Comparison of ENCODE assay signal across 7 mouse cellular contexts in genomic region chr6:114577319-114577718, GRCm38 (mm10).
DNase-seq lines count a peak whose midpoint lies in the region; ATAC-seq and TF ChIP-seq lines count a peak whose summit lies in the region.
"Not testable (repeated sequence)": the region's sequence is repeated elsewhere in the genome, so short reads cannot be mapped to it uniquely, and the experiment has no call there.

No protein-coding gene starts in this region.

- H3K4me3 ChIP-seq in forebrain, embryonic 14.5 days (ENCODE audit: low read depth, low read length); heart, postnatal 0 days (ENCODE audit: low read depth, low read length); neural tube, embryonic 11.5 days (ENCODE audit: low read depth, low read length): not testable (repeated sequence)

- H3K4me2 ChIP-seq in forebrain, embryonic 14.5 days (ENCODE audit: low read length); heart, postnatal 0 days (ENCODE audit: low read depth, low read length); neural tube, embryonic 11.5 days (ENCODE audit: low read depth): not testable (repeated sequence)

- H3K27me3 ChIP-seq in forebrain, embryonic 14.5 days (replicated peaks; ENCODE audit: control insufficient read depth, insufficient read depth, low read length); heart, postnatal 0 days (ENCODE audit: control insufficient read depth, insufficient read depth, low read length); neural tube, embryonic 11.5 days (ENCODE audit: control insufficient read depth, insufficient read depth, low read length): not testable (repeated sequence)

- H3K27ac ChIP-seq in forebrain, embryonic 14.5 days (ENCODE audit: low read depth, low read length); heart, postnatal 0 days (ENCODE audit: low read depth); neural tube, embryonic 11.5 days (ENCODE audit: low read depth, low read length): not testable (repeated sequence)

- WGBS in forebrain, embryonic 14.5 days: 4% methylated on average over 6 of the region's 15 CpGs
- WGBS in heart, postnatal 0 days: 9% methylated on average over 6 of the region's 15 CpGs
- 8% methylated on average over 7 of the region's 15 CpGs for WGBS in neural tube, embryonic 11.5 days

- not testable (repeated sequence) for ATAC-seq in forebrain, embryonic 14.5 days; heart, postnatal 0 days (ENCODE audit: insufficient read depth, low read depth); neural tube, embryonic 11.5 days (ENCODE audit: insufficient read depth, low FRiP score, low TSS enrichment)

- not testable (repeated sequence) for H3K9ac ChIP-seq in forebrain, embryonic 14.5 days (ENCODE audit: low read length); heart, postnatal 0 days (replicated peaks; ENCODE audit: low read depth, low read length); neural tube, embryonic 11.5 days (ENCODE audit: low read length)

- peak; percentile 66 to 68 for DNase-seq in adrenal gland, postnatal 36 days
- DNase-seq in forebrain, embryonic 14.5 days (ENCODE audit: low spot score): peak; percentile 80
- DNase-seq in heart, postnatal 0 days (ENCODE audit: low spot score): peak; percentile 5
- peak; percentile 9 to 50 for DNase-seq in kidney, postnatal 36 days
- peak; percentile 68 for DNase-seq in liver
- DNase-seq in neural tube, embryonic 11.5 days (ENCODE audit: low spot score): peak; percentile 76
- peak; percentile 85 for DNase-seq in testis, postnatal 10 days (ENCODE audit: low spot score)

- not testable (repeated sequence) for H3K36me3 ChIP-seq in forebrain, embryonic 14.5 days (ENCODE audit: control insufficient read depth, insufficient read depth, low read length); heart, postnatal 0 days (replicated peaks; ENCODE audit: control insufficient read depth, insufficient read depth, low read length); neural tube, embryonic 11.5 days (ENCODE audit: control insufficient read depth, insufficient read depth, low read length)

- H3K9me3 ChIP-seq in forebrain, embryonic 14.5 days (replicated peaks; ENCODE audit: control insufficient read depth, low read length); heart, postnatal 0 days (replicated peaks; ENCODE audit: control insufficient read depth, low read length); neural tube, embryonic 11.5 days (ENCODE audit: control insufficient read depth, low read length): not testable (repeated sequence)

- H3K4me1 ChIP-seq in forebrain, embryonic 14.5 days (ENCODE audit: control insufficient read depth, insufficient read depth, low read length); heart, postnatal 0 days (ENCODE audit: control insufficient read depth, insufficient read depth); neural tube, embryonic 11.5 days (ENCODE audit: control insufficient read depth, insufficient read depth, low read length): not testable (repeated sequence)

- not testable (repeated sequence) for TF ChIP-seq CTCF in heart, postnatal 0 days (IDR thresholded peaks at IDR 0.05; ENCODE audit: low read depth)

- TF ChIP-seq EP300 in heart, postnatal 0 days (IDR thresholded peaks at IDR 0.05; ENCODE audit: low read depth): not testable (repeated sequence)

Comparison
In these comparisons a context has a peak if more than half of its experiments do, and no peak if none do; other contexts are left out.
1. DNase-seq: peak in every context shown above with its lines; median percentile 85 in testis, postnatal 10 days; 80 in forebrain, embryonic 14.5 days; 76 in neural tube, embryonic 11.5 days; 68 in liver; 67 in adrenal gland, postnatal 36 days; 30 in kidney, postnatal 36 days; 5 in heart, postnatal 0 days.